Mouse (Mus musculus): ENCODE results near the gene Lamb2. TPM values are rescaled to one million over a fixed set of nuclear protein-coding genes. Genes with fewer than 3 reads are reported as not detected.

The Lamb2 gene
- total and polyA plus RNA-seq, 3 experiments: 272 to 360 (median 326) TPM

- DNase-seq: peak; percentile 91 to 95
- Histone ChIP-seq H3K4me3 (peak within 1 kb of the TSS; percentile 97), H3K27me3 (ENCODE audit: control insufficient read depth, insufficient read depth, low read length) (no peaks in the 10 kb centered on the region), H3K36me3 (ENCODE audit: control insufficient read depth, insufficient read depth, low read length) (no peaks in the 10 kb centered on the region), H3K27ac (peak within 1 kb of the TSS; percentile 88), H3K79me2 (replicated peaks; ENCODE audit: control insufficient read depth, insufficient read depth, low read length) (no peaks in the 10 kb centered on the region), H3K4me1 (ENCODE audit: control insufficient read depth, insufficient read depth, low read length) (peaks cover 2% of the 10 kb centered on the region), H3K9ac (ENCODE audit: low read depth, low read length) (peak within 1 kb of the TSS; percentile 73)
- TF ChIP-seq CTCF (IDR thresholded peaks at IDR 0.05) (no peak), EP300 (IDR thresholded peaks at IDR 0.05; ENCODE audit: insufficient read depth, low read depth, low read length) (0 out of 2 replicates have a peak, but pooled peaks have one; percentile 23), POLR2A (IDR thresholded peaks at IDR 0.05; ENCODE audit: insufficient read depth, low read depth, low read length) (peak; percentile 75)
- under 1% methylated on average over 37 of the region's 37 CpGs for WGBS
- intact Hi-C loops (cut with DNase I): loop anchor here (1.0 to 2.0 kb wide), 2 partner anchors 8 to 17 kb away; partner anchors contain the start of genes Qrich1 and Usp19
Measured at GRCm38 (mm10) chr9:108507619-108508434, 28.3 kb downstream of the Lamb2 start, which contains the start of gene Qars. Gene Qars (plus strand): TSS chr9:108507706.

- WGBS: 83% methylated on average over 7 of the region's 7 CpGs
- Histone ChIP-seq H3K27ac (no peak overlapping the region; the same call in 1 of the 2 replicates), H3K4me3 (peak overlapping the region; percentile 97; the same call in 1 of the 2 replicates), H3K9ac (ENCODE audit: low read depth, low read length) (no peak overlapping the region), H3K27me3 (ENCODE audit: control insufficient read depth, insufficient read depth, low read length) (no peaks in the 10 kb centered on the region), H3K36me3 (ENCODE audit: control insufficient read depth, insufficient read depth, low read length) (no peaks in the 10 kb centered on the region), H3K79me2 (replicated peaks; ENCODE audit: control insufficient read depth, insufficient read depth, low read length) (no peaks in the 10 kb centered on the region), H3K4me1 (ENCODE audit: control insufficient read depth, insufficient read depth, low read length) (peaks cover 2% of the 10 kb centered on the region)
- no peak for TF ChIP-seq POLR2A (IDR thresholded peaks at IDR 0.05; ENCODE audit: insufficient read depth, low read depth, low read length)
- TF ChIP-seq CTCF (IDR thresholded peaks at IDR 0.05): no peak
- TF ChIP-seq EP300 (IDR thresholded peaks at IDR 0.05; ENCODE audit: insufficient read depth, low read depth, low read length): no peak
- DNase-seq: no peak
- intact Hi-C loops (cut with DNase I): loop anchor here (1.0 kb wide), 1 partner anchor 8 kb away; the partner anchor contains the start of gene Qrich1
Measured at GRCm38 (mm10) chr9:108508776-108509175, 29.2 kb downstream of the Lamb2 start.

- peak; percentile 95 to 97 for DNase-seq
- intact Hi-C loops (cut with DNase I): loop anchor here (1.0 to 2.0 kb wide), 3 partner anchors 8 to 50 kb away; partner anchors contain the start of genes Lamb2 and Ndufaf3
- Histone ChIP-seq H3K27ac (peak within 1 kb of the TSS; percentile 98), H3K36me3 (ENCODE audit: control insufficient read depth, insufficient read depth, low read length) (peaks cover 20% of the 10 kb centered on the region), H3K4me3 (peak within 1 kb of the TSS; percentile 85), H3K27me3 (ENCODE audit: control insufficient read depth, insufficient read depth, low read length) (no peaks in the 10 kb centered on the region), H3K79me2 (replicated peaks; ENCODE audit: control insufficient read depth, insufficient read depth, low read length) (peaks cover 3% of the 10 kb centered on the region; the same call in 1 of the 2 replicates), H3K9ac (ENCODE audit: low read depth, low read length) (peak within 1 kb of the TSS; percentile 98), H3K4me1 (ENCODE audit: control insufficient read depth, insufficient read depth, low read length) (peaks cover 6% of the 10 kb centered on the region)
- TF ChIP-seq EP300 (IDR thresholded peaks at IDR 0.05; ENCODE audit: insufficient read depth, low read depth, low read length) (peak; percentile 41), CTCF (IDR thresholded peaks at IDR 0.05) (peak; percentile 45), POLR2A (IDR thresholded peaks at IDR 0.05; ENCODE audit: insufficient read depth, low read depth, low read length) (peak; percentile 77)
- WGBS: under 1% methylated on average over 55 of the region's 55 CpGs
Measured at GRCm38 (mm10) chr9:108516380-108517251, 37.1 kb downstream of the Lamb2 start, which contains the start of gene Qrich1. Gene Qrich1 (plus strand): TSS chr9:108516806.

GRCm38 (mm10) chr9:108517253-108517930, 37.9 kb downstream of the Lamb2 start:
- no peaks in the 10 kb centered on the region for H3K27me3 ChIP-seq (ENCODE audit: control insufficient read depth, insufficient read depth, low read length)
- WGBS: under 1% methylated on average over 90 of the region's 95 CpGs
- intact Hi-C loops (cut with DNase I): loop anchor here (2.0 kb wide), 2 partner anchors 39 to 49 kb away; partner anchors contain the start of genes Lamb2 and Ndufaf3
- peaks cover 22% of the 10 kb centered on the region for H3K36me3 ChIP-seq (ENCODE audit: control insufficient read depth, insufficient read depth, low read length)
- peak overlapping the region; percentile 98 for H3K27ac ChIP-seq
- H3K4me3 ChIP-seq: peak overlapping the region; percentile 85
- DNase-seq: peak; percentile 86 to 89
- H3K79me2 ChIP-seq (replicated peaks; ENCODE audit: control insufficient read depth, insufficient read depth, low read length): peaks cover 3% of the 10 kb centered on the region; the same call in 1 of the 2 replicates
- peak overlapping the region; percentile 98 for H3K9ac ChIP-seq (ENCODE audit: low read depth, low read length)
- no peak for TF ChIP-seq EP300 (IDR thresholded peaks at IDR 0.05; ENCODE audit: insufficient read depth, low read depth, low read length)
- no peak for TF ChIP-seq POLR2A (IDR thresholded peaks at IDR 0.05; ENCODE audit: insufficient read depth, low read depth, low read length)
- no peak for TF ChIP-seq CTCF (IDR thresholded peaks at IDR 0.05)
- H3K4me1 ChIP-seq (ENCODE audit: control insufficient read depth, insufficient read depth, low read length): peaks cover 6% of the 10 kb centered on the region

GRCm38 (mm10) chr9:108517931-108518332, 38.4 kb downstream of the Lamb2 start:
- TF ChIP-seq POLR2A (IDR thresholded peaks at IDR 0.05; ENCODE audit: insufficient read depth, low read depth, low read length): no peak
- TF ChIP-seq CTCF (IDR thresholded peaks at IDR 0.05): no peak
- no peak for TF ChIP-seq EP300 (IDR thresholded peaks at IDR 0.05; ENCODE audit: insufficient read depth, low read depth, low read length)
- DNase-seq: no peak

More at GRCm38 (mm10) chr9:108517931-108518332, 38.4 kb downstream of the Lamb2 start:
- peaks cover 6% of the 10 kb centered on the region for H3K4me1 ChIP-seq (ENCODE audit: control insufficient read depth, insufficient read depth, low read length)
- 0% methylated on average over 13 of the region's 13 CpGs for WGBS
- H3K9ac ChIP-seq (ENCODE audit: low read depth, low read length): peak overlapping the region; percentile 98
- peaks cover 22% of the 10 kb centered on the region for H3K36me3 ChIP-seq (ENCODE audit: control insufficient read depth, insufficient read depth, low read length)
- no peaks in the 10 kb centered on the region for H3K27me3 ChIP-seq (ENCODE audit: control insufficient read depth, insufficient read depth, low read length)
- peak overlapping the region; percentile 98 for H3K27ac ChIP-seq
- intact Hi-C loops (cut with DNase I): loop anchor here (2.0 kb wide), 2 partner anchors 39 to 49 kb away; partner anchors contain the start of genes Lamb2 and Ndufaf3
- peaks cover 3% of the 10 kb centered on the region; the same call in 1 of the 2 replicates for H3K79me2 ChIP-seq (replicated peaks; ENCODE audit: control insufficient read depth, insufficient read depth, low read length)
- peak overlapping the region; percentile 85 for H3K4me3 ChIP-seq

All from heart, adult 2 months (tissue).